8 mouse cellular contexts compared by ENCODE assay signal in the genomic region with DNA sequence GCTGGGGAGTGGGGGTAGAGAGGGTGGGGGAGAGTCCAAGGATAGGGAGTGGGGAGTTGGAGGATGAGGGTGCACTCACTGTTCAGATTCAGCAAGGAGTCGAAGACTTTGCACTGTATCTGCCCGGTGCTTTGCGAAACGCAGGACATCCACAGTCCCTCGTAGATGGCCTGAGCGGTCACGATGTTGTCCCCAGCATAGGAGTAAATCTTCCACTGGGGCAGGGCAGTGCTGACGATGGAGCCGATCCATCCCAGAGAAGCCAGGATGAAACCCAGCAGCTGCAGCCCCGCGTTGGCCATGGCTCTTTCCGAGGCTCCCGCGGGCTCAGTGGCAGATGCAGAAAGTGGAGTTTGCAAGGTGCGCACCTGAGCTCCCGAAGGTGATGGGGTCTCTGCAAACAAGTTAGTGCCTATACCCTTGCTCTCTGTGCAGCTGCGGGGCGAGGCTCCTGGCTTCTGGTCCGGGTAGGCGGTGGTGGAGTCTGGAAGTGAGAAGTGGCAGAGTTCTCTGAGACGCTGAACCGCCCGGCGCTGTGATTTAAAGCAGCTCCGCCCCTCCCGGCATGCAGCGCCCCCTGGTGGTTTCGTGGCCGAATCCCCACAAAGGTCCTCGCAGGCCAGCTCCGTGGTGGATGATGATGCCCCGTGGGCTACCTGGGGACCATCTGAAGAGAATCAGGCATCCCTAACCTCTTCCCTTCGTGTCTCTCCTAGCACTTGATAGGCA. TPM values are rescaled to one million over a fixed set of nuclear protein-coding genes. Genes with fewer than 3 reads are reported as not detected.
DNase-seq lines count a peak whose midpoint lies in the region.

A gene (minus strand): TSS at position 517 of the 729 bp plus-strand sequence.

- no peaks in the 10 kb centered on the region for H3K9me3 ChIP-seq in megakaryocyte, embryonic 14.5 days

- H3K4me1 ChIP-seq in megakaryocyte, embryonic 14.5 days, result peaks cover 5% of the 10 kb centered on the region; the same call in 1 of the 2 replicates

- H3K4me3 ChIP-seq in megakaryocyte, embryonic 14.5 days (replicated peaks), result peak within 1 kb of the TSS; percentile 67

- no peaks in the 10 kb centered on the region for H3K36me3 ChIP-seq in megakaryocyte, embryonic 14.5 days (replicated peaks; ENCODE audit: low read length)

- H3K27me3 ChIP-seq in megakaryocyte, embryonic 14.5 days (replicated peaks), result peaks cover 5% of the 10 kb centered on the region

- intact Hi-C loops in gastrocnemius, postnatal 14 days (cut with DNase I; ENCODE audit: low total_unique reads), result loop anchor here (5.0 kb wide), 1 partner anchor 134 kb away; no protein-coding TSS in a partner anchor

- DNase-seq in adrenal gland, adult 18-20 months (ENCODE audit: low spot score in 2 of 2), result peak; percentile 89 to 91
- peak; percentile 89 for DNase-seq in embryo, embryonic 10.5 days (ENCODE audit: low spot score)
- DNase-seq in gastrocnemius, postnatal 14 days, result peak; percentile 87
- DNase-seq in induced T-regulatory cell, adult 2 months (ENCODE audit: low read depth), result peak; percentile 29
- peak; percentile 41 to 79 for DNase-seq in left cerebral cortex, adult 8-10 months (ENCODE audit: low spot score in 2 of 2)
- peak; percentile 78 for DNase-seq in right cerebral cortex, adult 18-20 months
- peak; percentile 71 to 94 for DNase-seq in urinary bladder, adult 18-20 months (ENCODE audit: low spot score in 2 of 2)

RNA-seq across cellular contexts. Expression of the gene that starts here (rescaled TPM):
- total RNA-seq in adrenal gland, adult 18-20 months (2021), result 1 to 10 TPM; 5.0 to 9.4 TPM
- 1 to 10 TPM; 3.4 to 5.5 TPM for total RNA-seq in gastrocnemius, postnatal 14 days (2021)
- 1 to 10 TPM; 1.2 to 2.7 (median 2.1) TPM for total RNA-seq in left cerebral cortex, adult 8-10 months (2022)
- polyA plus RNA-seq in megakaryocyte, embryonic 14.5 days (2012; ENCODE audit: insufficient read depth, low replicate concordance), result not detected in 2 replicates

Comparison
In these comparisons a context has a peak if more than half of its experiments do, and no peak if none do; other contexts are left out.
1. Peak in every context shown above with its lines: DNase-seq and H3K4me3 ChIP-seq.
2. DNase-seq: peak in every context shown above with its lines; median percentile 90 in adrenal gland, adult 18-20 months; 89 in embryo, embryonic 10.5 days; 87 in gastrocnemius, postnatal 14 days; 82 in urinary bladder, adult 18-20 months; 78 in right cerebral cortex, adult 18-20 months; 60 in left cerebral cortex, adult 8-10 months; 29 in induced T-regulatory cell, adult 2 months.